Mouse (Mus musculus) lung, postnatal 0 days (tissue): Measurements from ENCODE around the gene Tmprss7.

ENCODE experiments used
- CTCF ChIP-seq: IDR thresholded peaks from 2 replicates; pipeline ENCODE4 v1.5.1; 2016; ENCODE audit warnings: antibody characterized with exemption, mild to moderate bottlenecking
- EP300 ChIP-seq: IDR thresholded peaks from 2 replicates; pipeline ENCODE4 v1.6.1; 2016; ENCODE audit warnings: antibody characterized with exemption, mild to moderate bottlenecking, control low read depth

DNA sequence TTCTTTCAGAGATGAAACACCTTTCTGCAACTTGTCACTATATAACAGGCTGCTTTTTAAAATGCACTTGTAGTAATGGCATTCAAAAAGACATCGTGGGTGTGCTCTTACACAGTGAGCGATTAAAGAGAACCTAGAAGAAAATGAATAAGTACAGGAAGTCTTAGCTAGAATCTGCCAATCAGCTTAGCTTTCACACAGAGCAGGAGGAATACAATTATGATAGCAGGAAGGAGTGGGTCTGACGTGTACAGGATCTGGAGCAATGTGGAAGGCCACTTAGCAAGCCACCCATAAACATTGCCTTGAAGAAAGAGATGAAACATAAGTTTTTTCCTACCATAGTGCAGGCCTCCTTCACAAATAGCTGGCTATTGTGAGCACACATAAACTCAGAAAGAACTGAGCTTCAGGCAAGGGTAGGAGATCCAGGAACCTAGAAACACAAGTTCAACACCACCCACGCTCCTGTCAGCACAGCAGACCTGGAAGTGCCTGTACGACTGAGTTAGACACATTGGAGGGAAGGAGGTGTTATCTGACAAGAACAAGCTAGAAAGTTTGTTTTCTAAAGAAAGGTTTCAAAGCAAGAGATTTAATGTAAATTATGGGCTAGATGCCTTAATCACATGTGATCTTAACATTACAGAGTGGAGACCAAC lies 21.2 kb upstream of the Tmprss7 start:
- TF ChIP-seq CTCF = no peak
- TF ChIP-seq EP300 = no peak
